Mouse (Mus musculus): ENCODE data around the gene Magi1. TPM values are rescaled to one million over a fixed set of nuclear protein-coding genes. Genes with fewer than 3 reads are reported as not detected.
"Not testable (repeated sequence)": the region's sequence is repeated elsewhere in the genome, so short reads cannot be mapped to it uniquely, and the experiment has no call there.

The Magi1 gene
- polyA plus RNA-seq, 1 experiment: 39.5 TPM

- Histone ChIP-seq H3K27ac (ENCODE audit: insufficient read depth, low read length) (no peak overlapping the region), H3K4me1 (ENCODE audit: control insufficient read depth, insufficient read depth, low read length) (0 out of 2 replicates have a peak, but pooled peaks cover 2% of the 10 kb centered on the region), H3K4me3 (replicated peaks; ENCODE audit: insufficient read depth, low read depth, low read length) (no peak overlapping the region), H3K27me3 (ENCODE audit: control insufficient read depth, insufficient read depth, low read length) (no peaks in the 10 kb centered on the region)
- TF ChIP-seq CTCF (IDR thresholded peaks at IDR 0.05; ENCODE audit: borderline replicate concordance, insufficient read depth, low read depth, low read length): no peak
- WGBS: 28% methylated on average over 6 of the region's 6 CpGs
- DNase-seq: no peak
These were observed 272.2 kb downstream of the Magi1 start for GRCm38 (mm10) chr6:94011521-94011920.

- Histone ChIP-seq H3K27me3 (ENCODE audit: control insufficient read depth, insufficient read depth, low read length) (no peaks in the 10 kb centered on the region), H3K4me1 (ENCODE audit: control insufficient read depth, insufficient read depth, low read length) (0 out of 2 replicates have a peak, but pooled peaks cover 2% of the 10 kb centered on the region), H3K27ac (ENCODE audit: insufficient read depth, low read length) (no peak overlapping the region), H3K4me3 (replicated peaks; ENCODE audit: insufficient read depth, low read depth, low read length) (no peak overlapping the region)
- 79% methylated on average over 4 of the region's 4 CpGs for WGBS
- DNase-seq: no peak
- no peak for TF ChIP-seq POLR2A (IDR thresholded peaks at IDR 0.05; ENCODE audit: borderline replicate concordance, insufficient read depth, low read length)
- no peak for TF ChIP-seq CTCF (IDR thresholded peaks at IDR 0.05; ENCODE audit: borderline replicate concordance, insufficient read depth, low read depth, low read length)
These were observed 275.1 kb downstream of the Magi1 start for GRCm38 (mm10) chr6:94008577-94008976.

- H3K27ac ChIP-seq (ENCODE audit: insufficient read depth, low read length); H3K4me3 ChIP-seq (replicated peaks; ENCODE audit: insufficient read depth, low read depth, low read length); H3K4me1 ChIP-seq (ENCODE audit: control insufficient read depth, insufficient read depth, low read length); H3K27me3 ChIP-seq (ENCODE audit: control insufficient read depth, insufficient read depth, low read length); DNase-seq: not testable (repeated sequence)
- 67% methylated on average over 2 of the region's 2 CpGs for WGBS
These were observed 280.1 kb downstream of the Magi1 start for GRCm38 (mm10) chr6:94003586-94003985.

- no peak for DNase-seq
- H3K27ac ChIP-seq (ENCODE audit: insufficient read depth, low read length): no peak overlapping the region
- TF ChIP-seq POLR2A (IDR thresholded peaks at IDR 0.05; ENCODE audit: borderline replicate concordance, insufficient read depth, low read length): no peak
- TF ChIP-seq CTCF (IDR thresholded peaks at IDR 0.05; ENCODE audit: borderline replicate concordance, insufficient read depth, low read depth, low read length): no peak
- H3K4me1 ChIP-seq (ENCODE audit: control insufficient read depth, insufficient read depth, low read length): peaks cover 4% of the 10 kb centered on the region; the same call in 1 of the 2 replicates
- H3K27me3 ChIP-seq (ENCODE audit: control insufficient read depth, insufficient read depth, low read length): no peaks in the 10 kb centered on the region
- 91% methylated on average over 8 of the region's 8 CpGs for WGBS
- no peak overlapping the region for H3K4me3 ChIP-seq (replicated peaks; ENCODE audit: insufficient read depth, low read depth, low read length)
These were observed 286.8 kb downstream of the Magi1 start for GRCm38 (mm10) chr6:93996841-93997485.

GRCm38 (mm10) chr6:93987561-93987960 lies 296.2 kb downstream of the Magi1 start:
- Histone ChIP-seq H3K27me3 (ENCODE audit: control insufficient read depth, insufficient read depth, low read length) (no peaks in the 10 kb centered on the region), H3K27ac (ENCODE audit: insufficient read depth, low read length) (no peak overlapping the region), H3K4me1 (ENCODE audit: control insufficient read depth, insufficient read depth, low read length) (no peaks in the 10 kb centered on the region), H3K4me3 (replicated peaks; ENCODE audit: insufficient read depth, low read depth, low read length) (no peak overlapping the region)
- DNase-seq: no peak
- WGBS: 63% methylated on average over 3 of the region's 3 CpGs
- TF ChIP-seq POLR2A (IDR thresholded peaks at IDR 0.05; ENCODE audit: borderline replicate concordance, insufficient read depth, low read length) (no peak), CTCF (IDR thresholded peaks at IDR 0.05; ENCODE audit: borderline replicate concordance, insufficient read depth, low read depth, low read length) (no peak)

GRCm38 (mm10) chr6:93985111-93985510 lies 298.6 kb downstream of the Magi1 start:
- H3K4me3 ChIP-seq (replicated peaks; ENCODE audit: insufficient read depth, low read depth, low read length): no peak overlapping the region
- H3K27me3 ChIP-seq (ENCODE audit: control insufficient read depth, insufficient read depth, low read length): no peaks in the 10 kb centered on the region
- 45% methylated on average over 9 of the region's 9 CpGs for WGBS
- no peaks in the 10 kb centered on the region; the same call in 1 of the 2 replicates for H3K4me1 ChIP-seq (ENCODE audit: control insufficient read depth, insufficient read depth, low read length)
- TF ChIP-seq CTCF (IDR thresholded peaks at IDR 0.05; ENCODE audit: borderline replicate concordance, insufficient read depth, low read depth, low read length): peak; percentile 83
- no peak for TF ChIP-seq POLR2A (IDR thresholded peaks at IDR 0.05; ENCODE audit: borderline replicate concordance, insufficient read depth, low read length)
- H3K27ac ChIP-seq (ENCODE audit: insufficient read depth, low read length): no peak overlapping the region
- peak; percentile 34 to 59 for DNase-seq

GRCm38 (mm10) chr6:93983551-93983950 lies 300.2 kb downstream of the Magi1 start:
- 89% methylated on average over 3 of the region's 3 CpGs for WGBS
- Histone ChIP-seq H3K27ac (ENCODE audit: insufficient read depth, low read length) (no peak overlapping the region), H3K4me1 (ENCODE audit: control insufficient read depth, insufficient read depth, low read length) (no peaks in the 10 kb centered on the region; the same call in 1 of the 2 replicates), H3K4me3 (replicated peaks; ENCODE audit: insufficient read depth, low read depth, low read length) (no peak overlapping the region), H3K27me3 (ENCODE audit: control insufficient read depth, insufficient read depth, low read length) (no peaks in the 10 kb centered on the region)
- DNase-seq: no peak
- TF ChIP-seq POLR2A (IDR thresholded peaks at IDR 0.05; ENCODE audit: borderline replicate concordance, insufficient read depth, low read length) (no peak), CTCF (IDR thresholded peaks at IDR 0.05; ENCODE audit: borderline replicate concordance, insufficient read depth, low read depth, low read length) (no peak)

GRCm38 (mm10) chr6:93981211-93981610 lies 302.5 kb downstream of the Magi1 start:
- no peak overlapping the region for H3K4me3 ChIP-seq (replicated peaks; ENCODE audit: insufficient read depth, low read depth, low read length)
- 48% methylated on average over 8 of the region's 8 CpGs for WGBS
- H3K4me1 ChIP-seq (ENCODE audit: control insufficient read depth, insufficient read depth, low read length): no peaks in the 10 kb centered on the region; the same call in 1 of the 2 replicates
- no peak for DNase-seq
- no peak for TF ChIP-seq POLR2A (IDR thresholded peaks at IDR 0.05; ENCODE audit: borderline replicate concordance, insufficient read depth, low read length)
- no peak for TF ChIP-seq CTCF (IDR thresholded peaks at IDR 0.05; ENCODE audit: borderline replicate concordance, insufficient read depth, low read depth, low read length)
- no peaks in the 10 kb centered on the region for H3K27me3 ChIP-seq (ENCODE audit: control insufficient read depth, insufficient read depth, low read length)
- no peak overlapping the region for H3K27ac ChIP-seq (ENCODE audit: insufficient read depth, low read length)

Measured in cerebellum, adult 2 months (tissue).